Mouse (Mus musculus) heart, adult 8-10 months (tissue): ENCODE data around the gene Afmid. TPM values are rescaled to one million over a fixed set of nuclear protein-coding genes. Genes with fewer than 3 reads are reported as not detected.
A peak's percentile ranks its signal among the peaks of the same experiment; 100 is the strongest.

Experiments
- DNase-seq: peaks from one replicate; pipeline ENCODE4 v3.0.0; 2022; ENCODE audit warnings: low spot score
- total RNA-seq, 4 experiments: library from RNA; stranded (reverse); gene quantifications; 2 replicates each; pipeline ENCODE4 v1.2.4; 2022

Afmid gene
- total RNA-seq, 4 experiments from 2014 or later: 2.3 to 6.0 (median 4.9) TPM

- DNase-seq: no peak
Measured at GRCm38 (mm10) chr11:117848271-117848984, 22.7 kb downstream of the Afmid start.

- peak; percentile 92 for DNase-seq
Measured at GRCm38 (mm10) chr11:117848985-117849671, 23.4 kb downstream of the Afmid start, which contains the start of gene Birc5. TSS of gene Birc5 (plus strand) at chr11:117849251.

GRCm38 (mm10) chr11:117852875-117853274 lies 27.2 kb downstream of the Afmid start:
- DNase-seq: no peak

GRCm38 (mm10) chr11:117854241-117854640 lies 28.5 kb downstream of the Afmid start:
- no peak for DNase-seq

- DNase-seq: no peak
Measured at GRCm38 (mm10) chr11:117855360-117855759, 29.6 kb downstream of the Afmid start.

GRCm38 (mm10) chr11:117855975-117856374 lies 30.3 kb downstream of the Afmid start:
- no peak for DNase-seq

GRCm38 (mm10) chr11:117857462-117857861 lies 31.7 kb downstream of the Afmid start:
- no peak for DNase-seq

GRCm38 (mm10) chr11:117858392-117858791 lies 32.7 kb downstream of the Afmid start:
- no peak for DNase-seq

GRCm38 (mm10) chr11:117860601-117861000 lies 34.9 kb downstream of the Afmid start, which contains the start of gene Tmem235:
TSS of gene Tmem235 (plus strand) at chr11:117860752.
- no peak for DNase-seq

GRCm38 (mm10) chr11:117863174-117863856 lies 37.6 kb downstream of the Afmid start:
- DNase-seq: no peak

- no peak for DNase-seq
Measured at GRCm38 (mm10) chr11:117864805-117865204, 39.1 kb downstream of the Afmid start.

GRCm38 (mm10) chr11:117865988-117866387 lies 40.3 kb downstream of the Afmid start:
- no peak for DNase-seq

GRCm38 (mm10) chr11:117870688-117871365 lies 45.1 kb downstream of the Afmid start:
- peak; percentile 72 for DNase-seq

- no peak for DNase-seq
Measured at GRCm38 (mm10) chr11:117871376-117871775, 45.7 kb downstream of the Afmid start.

- DNase-seq: no peak
Measured at GRCm38 (mm10) chr11:117871911-117872584, 46.3 kb downstream of the Afmid start.

GRCm38 (mm10) chr11:117872861-117873608 lies 47.3 kb downstream of the Afmid start, which contains the start of gene Tha1:
TSS of gene Tha1 (minus strand) at chr11:117873481.
- peak; percentile 76 for DNase-seq

- DNase-seq: no peak
Measured at GRCm38 (mm10) chr11:117874419-117874818, 48.7 kb downstream of the Afmid start.

GRCm38 (mm10) chr11:117875681-117876080 lies 50.0 kb downstream of the Afmid start:
- DNase-seq: no peak

GRCm38 (mm10) chr11:117877917-117878745 lies 52.4 kb downstream of the Afmid start:
- DNase-seq: no peak
